Mouse (Mus musculus) gonadal fat pad, adult 2 months (tissue): ENCODE data around the gene Slc39a11. TPM values are rescaled to one million over a fixed set of nuclear protein-coding genes. Genes with fewer than 3 reads are reported as not detected.

Experiments used
- DNase-seq: peaks from one replicate; pipeline ENCODE4 v3.0.0-alpha.2; 2012; ENCODE audit warnings: low read depth
- polyA plus RNA-seq: library from polyadenylated mRNA; depleted of rRNA; stranded (reverse); fragments of >200 nt; gene quantifications from 2 replicates; pipeline ENCODE4 v1.2.3, GENCODE M21; 2012; rRNA removed

Gene Slc39a11
- 29.2 and 31.6 TPM in 2 replicates for polyA plus RNA-seq

DNA sequence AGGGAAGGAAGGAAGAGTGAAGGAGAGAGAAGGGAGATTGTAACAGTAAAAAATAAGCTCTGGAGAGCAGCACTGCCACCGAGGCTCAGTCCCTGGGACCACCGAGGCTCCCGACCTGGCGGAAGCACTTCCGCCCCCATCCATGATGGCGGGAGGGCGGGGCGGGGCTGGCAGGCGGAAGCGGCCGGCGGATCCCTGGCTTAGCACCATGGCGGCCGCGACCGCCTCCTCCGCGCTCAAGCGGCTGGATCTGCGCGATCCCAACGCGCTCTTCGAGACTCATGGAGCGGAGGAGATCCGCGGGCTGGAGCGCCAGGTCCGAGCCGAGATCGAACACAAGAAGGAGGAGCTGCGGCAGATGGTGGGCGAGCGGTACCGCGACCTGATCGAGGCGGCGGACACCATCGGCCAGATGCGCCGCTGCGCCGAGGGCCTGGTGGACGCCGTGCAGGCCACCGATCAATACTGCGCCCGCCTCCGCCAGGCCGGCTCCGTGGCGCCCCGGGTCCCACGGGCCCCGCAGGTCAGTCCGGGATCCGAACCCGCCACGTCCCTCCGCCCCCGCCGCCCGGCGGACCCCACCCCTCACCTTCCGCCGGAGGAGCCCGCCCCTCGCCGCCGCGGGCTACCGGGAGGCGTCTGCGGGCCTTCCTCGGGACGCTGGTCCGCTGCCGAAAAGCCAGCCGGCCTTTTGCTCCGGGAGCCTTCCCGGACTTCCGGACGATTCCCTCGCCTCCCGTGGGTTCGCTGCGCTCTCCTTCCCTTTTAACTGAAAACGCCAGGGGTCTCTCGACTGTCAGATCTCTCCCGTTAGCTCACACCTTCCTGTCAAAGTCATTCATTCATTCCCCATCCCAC, at the start of gene Slc39a11:
Gene Slc39a11 (minus strand): TSS at position 727 of the 858 bp plus-strand sequence.
- no peak for DNase-seq

DNA sequence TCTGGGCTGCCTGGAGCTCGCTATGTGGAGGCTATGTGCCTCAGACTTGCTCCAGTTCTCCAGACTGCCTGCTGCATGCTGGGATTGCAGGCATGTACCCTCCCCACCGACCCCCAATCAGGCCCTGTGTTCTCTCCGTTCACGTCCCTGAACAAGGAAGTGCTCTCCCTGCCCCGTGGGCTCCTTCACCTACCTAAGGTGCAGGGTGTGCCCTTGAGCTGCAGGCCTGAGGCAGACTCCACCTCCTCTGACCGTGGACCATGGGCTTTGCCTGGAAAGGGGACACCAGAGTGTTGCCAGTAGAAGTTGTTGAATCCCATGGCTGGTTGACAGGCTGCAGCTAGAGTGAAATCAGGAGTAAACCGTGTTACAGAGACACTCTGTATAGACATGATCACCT, 49.8 kb upstream of the Slc39a11 start:
- DNase-seq, result no peak

DNA sequence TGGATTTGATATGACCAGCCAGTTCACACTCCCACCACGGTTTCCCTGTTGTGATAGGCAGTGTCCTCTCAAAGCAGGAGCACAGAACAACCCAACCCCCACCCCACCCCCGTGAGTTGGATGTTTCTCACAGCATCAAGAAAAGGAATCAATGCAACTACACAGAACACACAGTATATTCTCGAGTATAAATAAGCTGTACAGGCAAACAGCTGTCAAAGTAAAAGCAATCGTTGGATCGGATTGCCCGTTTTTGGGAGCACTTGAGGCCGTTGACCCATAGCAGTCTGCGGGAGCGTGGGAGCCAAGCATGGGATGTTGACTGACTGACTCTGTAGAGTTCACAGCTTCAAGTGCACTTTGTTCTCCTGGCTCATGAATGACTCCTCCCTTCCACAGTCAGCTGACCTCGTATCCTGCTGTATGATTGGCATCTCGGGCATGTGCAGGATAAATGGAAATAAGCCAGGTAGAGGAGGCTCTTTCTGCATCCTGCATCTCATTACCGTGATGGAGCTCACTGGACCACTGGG, 48.2 kb upstream of the Slc39a11 start:
- DNase-seq, result no peak

DNA sequence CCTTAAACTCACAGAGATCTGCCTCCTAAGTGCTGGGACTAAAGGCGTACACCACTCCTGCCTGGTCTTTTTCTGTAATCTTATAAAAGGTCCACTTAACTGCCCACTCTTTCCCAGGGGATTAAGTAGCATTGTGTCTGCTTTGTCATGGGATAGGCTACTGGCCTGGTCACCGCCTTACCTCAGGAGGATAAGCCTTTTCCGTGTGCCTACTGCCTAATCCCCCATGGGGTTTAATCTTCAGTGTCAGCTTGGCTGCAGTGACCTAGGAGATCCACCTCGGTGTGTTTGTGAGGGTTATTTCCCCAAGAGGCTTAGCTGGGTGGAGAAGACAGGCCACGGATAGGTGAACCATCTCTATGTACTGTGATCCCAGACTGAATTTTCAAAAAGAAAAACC, 47.7 kb upstream of the Slc39a11 start:
- no peak for DNase-seq

DNA sequence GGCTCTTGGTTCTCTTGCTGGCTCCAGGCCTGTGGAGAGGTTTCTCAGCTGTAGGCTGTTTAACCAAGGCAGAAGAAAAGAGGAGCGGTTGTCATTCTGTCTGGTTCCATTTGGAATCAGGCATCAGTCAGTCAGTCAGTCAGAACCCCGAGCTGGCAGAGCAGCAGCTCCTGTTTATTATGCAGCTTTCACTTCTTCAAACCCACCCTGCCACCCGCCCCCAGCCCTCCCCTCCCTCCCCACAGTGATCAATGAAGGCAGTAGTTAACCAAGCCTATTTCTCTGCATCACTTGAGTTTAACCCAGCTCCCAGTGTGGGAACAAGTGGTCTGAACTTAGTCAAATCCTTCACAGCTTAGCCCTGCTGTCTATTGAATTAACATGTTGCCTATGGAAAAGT, 42.0 kb upstream of the Slc39a11 start:
- no peak for DNase-seq

DNA sequence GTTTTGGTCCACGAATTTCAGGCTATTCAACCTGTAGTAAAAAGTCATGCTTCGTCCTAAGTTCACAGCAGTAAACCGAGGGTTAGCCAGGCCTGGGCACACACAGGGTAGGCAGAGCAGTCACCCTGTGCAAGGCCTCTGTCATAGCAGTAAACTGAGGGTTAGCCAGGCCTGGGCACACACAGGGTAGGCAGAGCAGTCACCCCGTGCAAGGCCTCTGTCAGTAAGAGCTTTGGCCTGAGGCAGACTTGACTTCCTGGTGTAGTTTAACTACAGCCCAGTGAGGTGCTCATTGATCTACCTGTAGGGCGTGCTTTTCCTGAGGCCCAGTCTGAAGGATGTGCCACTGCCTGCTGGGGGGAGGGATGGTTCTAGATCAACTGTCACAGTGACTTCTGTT, 41.4 kb upstream of the Slc39a11 start:
- no peak for DNase-seq

DNA sequence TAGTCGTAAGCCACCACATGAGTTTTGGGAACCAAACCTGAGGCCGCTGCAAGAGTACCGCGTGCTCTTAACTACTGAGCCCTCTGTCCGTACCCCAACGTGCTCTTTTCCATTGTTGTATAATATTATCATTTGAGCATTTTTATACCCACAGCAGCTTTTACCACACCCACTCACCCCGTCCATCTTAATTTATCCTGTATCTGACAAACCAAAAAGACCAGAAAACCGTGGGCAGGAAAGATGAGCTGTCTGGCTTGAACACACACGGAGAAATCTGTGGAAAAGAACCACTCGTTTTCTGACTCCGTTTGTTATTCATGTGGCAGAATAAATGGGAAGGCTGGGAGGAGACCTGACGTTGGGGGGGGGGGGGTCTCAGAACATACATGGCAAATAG, 40.6 kb upstream of the Slc39a11 start:
- DNase-seq, result no peak

DNA sequence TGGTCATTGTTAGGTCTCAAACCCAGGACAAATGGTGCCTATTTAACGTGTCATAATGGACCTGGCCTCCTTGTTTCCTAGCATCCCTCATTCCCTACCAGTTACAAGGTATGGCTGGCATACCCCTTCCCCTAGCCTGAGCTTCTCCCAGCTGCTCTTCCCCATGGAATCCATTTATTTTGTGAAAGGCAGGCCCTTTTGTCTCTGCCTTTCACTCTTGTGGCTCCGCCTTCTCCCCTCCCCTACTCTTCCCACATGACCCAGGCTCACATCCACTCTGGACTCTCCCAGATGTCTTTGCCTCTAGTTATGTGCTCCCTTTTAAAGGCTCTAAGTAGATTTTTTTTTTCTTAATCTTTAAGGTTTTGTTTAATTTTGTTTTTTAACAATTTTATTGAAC, 37.2 kb upstream of the Slc39a11 start:
- no peak for DNase-seq

DNA sequence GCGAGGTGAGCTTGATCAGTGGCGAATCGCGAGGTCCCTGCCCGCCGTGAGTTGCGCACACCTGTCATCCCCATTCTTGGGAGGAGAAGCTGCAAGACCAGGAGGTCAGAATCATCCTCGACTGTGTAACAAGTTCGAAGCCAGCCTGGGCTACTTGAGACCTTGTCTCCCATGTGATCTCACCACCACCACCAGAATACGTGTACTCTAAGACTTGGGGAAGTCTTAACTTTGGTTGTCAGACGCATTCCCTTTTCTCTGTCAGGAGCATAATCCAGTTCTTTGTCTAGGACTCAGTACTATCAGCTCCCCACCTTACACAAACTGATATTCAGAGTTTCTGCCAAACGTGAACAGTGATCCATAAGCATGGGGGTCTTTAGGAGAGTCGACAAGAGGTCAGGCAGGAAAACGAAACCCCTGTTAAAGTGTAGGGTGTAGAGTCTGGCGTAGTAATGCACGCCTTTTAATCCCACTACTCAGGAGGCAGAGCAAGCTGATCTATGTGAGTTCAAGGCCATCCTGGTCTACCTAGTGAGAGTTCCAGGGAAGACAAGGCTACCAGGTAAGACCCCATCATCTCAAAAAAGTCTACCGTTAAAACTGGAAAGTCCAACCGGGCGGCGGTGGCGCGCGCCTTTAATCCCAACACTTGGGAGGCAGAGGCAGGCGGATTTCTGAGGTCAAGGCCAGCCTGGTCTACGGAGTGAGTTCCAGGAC, 35.0 kb upstream of the Slc39a11 start:
- no peak for DNase-seq

DNA sequence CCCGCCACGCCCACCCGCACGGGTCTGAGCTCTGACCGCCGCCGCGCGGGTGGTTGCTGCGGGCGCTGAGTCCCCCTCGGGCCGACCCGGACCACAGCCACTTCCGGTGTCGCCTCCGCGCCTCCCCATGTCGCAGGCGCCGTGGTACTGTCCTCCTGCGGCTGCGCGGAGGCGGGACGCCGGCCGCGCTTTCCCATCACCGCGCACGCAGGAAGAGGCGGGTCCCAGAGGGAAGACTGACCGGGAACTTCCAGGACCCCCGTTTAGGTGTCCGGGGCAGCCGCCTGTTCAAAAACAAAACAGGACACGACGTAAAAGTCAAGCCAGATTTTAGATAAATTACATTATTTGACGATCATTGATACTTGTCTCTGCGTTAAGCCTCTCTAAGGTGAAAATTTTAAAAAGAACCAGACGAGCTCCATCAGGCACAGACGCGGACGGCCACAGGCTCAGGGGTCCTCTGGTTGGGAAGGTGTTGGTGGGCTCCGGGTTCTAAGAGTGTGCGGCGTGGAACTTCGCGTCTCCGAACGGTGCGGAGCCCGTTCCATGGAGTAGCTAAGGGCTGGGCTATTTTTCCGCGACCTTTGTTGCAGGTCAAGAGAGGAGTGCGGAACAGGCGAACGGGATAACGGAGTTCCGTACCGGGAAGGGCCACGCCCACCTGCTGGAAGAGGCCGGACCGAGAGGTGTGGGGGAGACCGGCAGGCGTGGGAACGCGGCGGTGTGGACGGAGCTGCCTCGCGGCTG, 34.3 kb upstream of the Slc39a11 start, which contains the start of the genes Fam104a and D11Wsu47e:
Gene Fam104a (minus strand): TSS at position 199 of the 750 bp plus-strand sequence.
Gene D11Wsu47e (plus strand): TSS at position 456 of the 750 bp plus-strand sequence.
- no peak for DNase-seq

DNA sequence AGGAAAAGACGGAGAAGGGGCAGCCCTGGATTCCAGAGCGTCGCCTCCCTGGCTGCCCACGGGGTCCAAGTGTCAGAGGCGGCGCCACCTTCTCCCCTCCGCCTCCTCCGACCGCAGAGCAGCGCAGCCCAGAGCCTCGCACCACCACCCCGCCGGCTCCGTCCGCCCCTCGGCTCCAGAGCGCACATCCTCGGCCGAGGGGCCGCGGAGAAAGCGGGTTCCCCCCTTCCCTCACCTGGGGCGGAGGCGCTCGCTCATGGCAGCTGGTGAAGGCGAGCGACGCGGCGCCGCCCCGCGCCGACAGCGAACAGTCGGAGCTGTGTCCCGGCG, 33.7 kb upstream of the Slc39a11 start:
- DNase-seq, result no peak

DNA sequence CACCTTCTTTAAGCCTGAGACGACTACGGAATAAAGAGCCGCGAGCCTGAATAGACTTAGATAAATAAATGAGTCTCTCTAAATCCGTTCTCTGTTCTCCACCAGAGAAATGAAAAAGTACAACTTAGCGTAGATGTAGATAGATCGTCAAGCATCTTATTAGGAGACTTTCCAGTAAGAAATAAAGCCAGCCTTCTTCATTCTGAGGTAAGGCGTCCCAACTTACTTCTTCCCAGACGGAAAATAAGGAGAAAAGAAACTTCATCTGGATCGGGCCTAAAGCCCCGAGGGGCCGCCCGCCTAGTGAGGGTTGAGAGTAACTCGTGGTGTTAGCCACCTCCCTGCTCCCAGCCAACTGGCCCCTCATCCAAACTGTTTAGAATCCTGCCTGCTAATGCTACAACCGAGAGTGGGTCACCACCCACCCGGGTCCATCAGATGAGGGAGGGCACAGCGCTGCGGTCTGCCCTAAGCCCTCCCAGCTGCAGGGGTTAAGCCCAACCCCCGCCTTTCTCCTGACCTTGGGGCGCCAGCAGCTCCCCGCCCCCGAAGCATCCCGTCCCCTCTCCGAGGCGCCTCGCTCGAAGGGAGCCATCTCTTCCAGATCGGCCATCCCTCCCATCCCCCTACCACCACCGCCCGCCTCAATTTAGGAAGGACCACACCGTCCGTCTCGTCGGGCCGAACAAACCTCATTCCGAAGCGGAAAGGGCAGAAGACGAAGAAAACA, 33.2 kb upstream of the Slc39a11 start:
- no peak for DNase-seq

DNA sequence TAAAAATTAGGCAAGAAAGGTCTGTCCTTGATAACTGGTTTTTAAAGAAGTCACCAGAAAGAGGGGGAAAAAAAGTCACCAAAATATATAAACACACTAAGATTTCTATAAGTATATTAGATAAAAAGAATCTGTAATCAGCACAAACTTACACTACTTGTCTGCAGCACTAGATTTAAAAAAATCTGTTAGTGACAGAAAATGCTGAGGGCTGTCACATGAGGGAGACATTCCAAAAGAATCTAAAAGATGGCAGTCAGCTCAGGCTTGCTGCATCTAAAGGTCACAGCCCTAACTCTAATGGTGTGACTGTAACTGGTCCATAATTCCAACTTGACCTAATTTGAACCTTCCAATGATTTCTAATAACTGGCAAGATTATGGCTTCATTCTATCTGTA, 32.1 kb upstream of the Slc39a11 start:
- DNase-seq, result no peak

DNA sequence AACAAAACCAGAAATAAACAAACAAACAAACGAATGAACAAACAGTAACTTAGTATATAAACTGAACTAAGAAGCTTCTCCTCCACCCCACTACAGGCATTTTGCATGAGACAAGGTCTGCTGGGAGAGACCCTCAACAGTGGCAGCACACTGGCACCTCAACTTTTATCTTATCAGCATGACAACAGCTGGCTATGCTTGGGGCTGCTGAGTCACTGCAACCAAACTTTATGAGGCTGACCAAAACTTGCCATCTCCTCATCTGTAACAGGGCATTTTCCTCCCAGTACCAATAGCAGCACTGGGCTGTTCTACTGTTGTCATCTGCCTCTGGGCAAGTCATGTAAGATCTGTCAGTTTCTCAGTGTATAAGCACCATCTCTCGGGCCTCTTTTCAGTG, 31.1 kb upstream of the Slc39a11 start:
- no peak for DNase-seq

DNA sequence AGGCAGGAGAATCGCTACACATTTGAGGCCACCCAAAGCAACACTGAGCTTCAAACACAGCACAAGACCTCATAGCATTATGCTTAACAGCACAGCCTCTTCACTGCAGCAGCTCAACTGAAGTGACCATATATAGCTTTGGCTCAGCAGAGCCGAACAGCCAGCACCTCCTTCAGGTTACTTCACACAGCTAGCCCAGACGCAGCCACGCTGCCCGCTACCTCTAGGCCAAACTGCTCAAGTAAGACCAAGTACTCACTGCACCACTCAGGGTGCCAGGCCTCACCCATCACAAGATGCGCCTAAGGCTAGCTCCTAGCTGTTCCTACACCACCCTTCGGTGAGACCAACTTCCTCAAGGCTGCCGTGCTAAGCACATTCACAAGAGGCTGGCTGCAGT, 28.5 kb upstream of the Slc39a11 start:
- DNase-seq, result no peak

DNA sequence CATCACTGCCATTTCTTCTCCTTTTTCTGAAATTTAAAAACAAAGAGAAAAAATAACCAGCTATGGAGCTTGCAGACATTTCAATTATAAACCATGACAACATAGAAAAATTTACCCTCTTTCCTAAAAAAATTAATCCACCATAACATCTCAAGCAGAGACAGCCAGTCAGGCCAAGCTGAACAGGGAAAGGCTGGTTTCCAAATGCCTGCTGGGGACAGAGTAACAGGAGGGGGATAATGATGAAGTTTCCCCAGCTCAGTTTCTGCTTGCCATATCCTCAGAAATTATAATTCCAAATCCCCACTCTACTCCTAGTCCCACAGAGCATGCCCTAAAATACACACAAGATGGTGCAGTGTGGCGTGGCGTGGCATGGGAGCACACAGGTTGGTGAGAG, 27.5 kb upstream of the Slc39a11 start:
- no peak for DNase-seq

DNA sequence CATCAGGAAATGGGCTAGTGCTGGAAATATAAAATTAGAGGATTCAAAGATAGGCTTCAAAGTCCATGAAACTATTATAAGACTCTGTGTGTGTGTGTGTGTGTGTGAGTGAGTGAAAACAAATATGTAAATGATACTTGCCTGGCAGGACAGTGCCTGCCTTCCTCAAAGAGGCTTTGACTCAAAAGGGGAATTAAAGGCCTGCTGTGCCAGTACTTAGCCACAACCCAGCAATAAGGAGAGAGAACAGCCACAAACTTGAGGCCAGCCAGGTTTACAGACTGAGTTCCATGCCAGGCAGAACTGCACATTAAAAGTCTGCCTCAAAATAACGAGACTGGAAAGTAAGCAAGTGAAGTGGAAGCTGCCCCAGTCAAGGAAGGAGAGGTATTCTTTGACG, 27.0 kb upstream of the Slc39a11 start:
- DNase-seq, result no peak

DNA sequence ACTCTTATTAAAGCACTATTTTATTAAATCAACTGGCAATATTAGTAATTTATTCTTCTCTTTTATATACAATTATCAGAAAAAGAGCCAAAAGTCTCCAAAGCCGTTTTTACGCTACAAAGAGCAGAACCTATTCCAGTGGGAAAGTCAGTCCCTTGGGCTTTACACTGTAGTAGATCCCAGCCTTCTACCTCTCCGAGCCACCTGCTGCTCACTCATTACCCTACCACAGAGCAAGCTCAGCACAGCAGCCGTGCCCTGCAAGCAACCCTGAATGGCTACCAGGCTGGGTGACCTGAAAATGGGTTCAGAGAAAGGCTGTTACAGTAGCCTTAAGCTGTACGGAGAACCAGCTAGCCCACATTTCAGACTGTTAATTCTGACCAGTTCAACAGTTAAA, 24.7 kb upstream of the Slc39a11 start:
- no peak for DNase-seq

DNA sequence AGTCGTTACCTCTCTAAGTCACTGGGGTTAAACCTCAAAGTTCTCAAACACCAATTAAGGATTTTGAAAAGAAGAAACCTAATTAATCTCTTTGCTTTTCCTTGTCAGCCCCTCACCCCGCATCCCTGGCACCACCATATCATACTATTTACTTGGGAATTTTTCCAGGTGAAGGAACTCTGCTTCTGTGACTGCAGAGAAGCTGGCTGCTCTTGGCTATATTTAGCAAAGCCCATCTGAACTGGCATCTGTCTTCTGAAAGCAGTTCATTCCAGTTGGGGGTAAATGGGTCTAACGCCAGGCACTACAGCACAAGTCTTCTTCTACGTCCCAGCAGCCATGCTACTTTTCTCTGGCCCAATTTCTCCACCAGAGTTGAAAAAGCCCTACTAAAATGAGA, 23.7 kb upstream of the Slc39a11 start:
- DNase-seq, result no peak

DNA sequence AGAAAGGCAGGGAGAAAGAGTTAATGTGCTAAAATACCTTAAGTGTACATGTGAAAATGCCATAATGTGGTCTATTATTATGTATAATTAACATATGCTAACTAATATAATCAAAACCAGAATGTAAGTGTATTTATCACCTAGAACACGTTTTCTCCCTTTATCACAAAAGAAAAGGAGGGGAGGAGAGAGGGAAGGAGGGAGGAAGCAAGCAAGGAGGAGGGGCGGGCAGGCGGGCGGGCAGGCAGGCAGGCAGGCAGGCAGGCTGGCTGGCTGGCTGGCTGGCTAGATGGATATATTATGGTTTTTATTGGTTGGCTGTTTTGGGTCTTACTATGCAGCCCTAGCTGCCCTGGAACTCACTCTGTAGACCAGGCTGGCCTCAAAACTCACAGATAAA, 19.8 kb upstream of the Slc39a11 start:
- no peak for DNase-seq

DNA sequence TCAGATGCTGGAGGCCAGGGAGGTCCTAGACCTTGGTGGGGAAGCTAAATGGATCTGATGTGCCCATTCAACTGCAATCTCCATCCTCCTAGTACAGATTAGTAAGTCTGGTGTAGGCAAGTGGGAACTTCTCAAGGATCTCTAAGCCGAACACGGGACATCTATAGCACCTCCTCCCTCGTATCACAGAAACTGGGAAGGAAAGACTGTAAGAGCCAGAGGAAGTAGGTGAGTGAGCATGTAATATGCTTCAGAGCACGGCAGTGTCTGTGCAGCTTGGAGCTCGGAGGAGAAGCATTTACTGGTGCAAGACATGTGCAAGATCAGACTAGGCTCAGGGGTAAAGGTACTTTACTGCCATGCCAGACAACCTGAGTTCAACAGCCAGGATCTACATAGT, 19.0 kb upstream of the Slc39a11 start:
- no peak for DNase-seq

DNA sequence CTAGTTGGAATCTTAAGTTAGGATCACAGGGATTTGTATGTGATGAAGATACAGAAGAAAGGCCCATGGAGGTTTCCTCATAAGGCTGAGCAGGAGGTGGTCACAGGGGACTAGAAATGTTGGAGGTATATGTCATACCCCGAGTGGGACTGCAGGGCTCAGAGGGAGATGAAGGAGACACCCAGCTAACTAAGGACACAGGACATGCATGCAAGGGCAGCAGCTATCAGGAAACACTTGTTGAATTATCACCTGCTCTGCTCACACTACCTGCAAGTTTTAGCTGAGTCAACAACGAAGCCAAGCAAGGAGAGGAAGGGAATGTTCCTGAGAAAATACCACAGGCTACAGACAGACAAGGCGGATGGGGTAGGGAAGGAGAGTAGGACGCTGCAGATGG, 17.8 kb upstream of the Slc39a11 start:
- no peak for DNase-seq
